Mouse (Mus musculus) embryonic fibroblast, embryonic 13.5 days (primary cell): ENCODE measurements around the gene Fam213a.

Source experiments
- CTCF ChIP-seq: IDR thresholded peaks from 2 replicates; pipeline ENCODE4 v1.5.1; 2011; ENCODE audit warnings: mild to moderate bottlenecking, control low read depth, low read length, moderate library complexity, borderline replicate concordance; ENCODE audit not compliant: insufficient read depth
- POLR2A ChIP-seq: IDR thresholded peaks from 2 replicates; pipeline ENCODE4 v1.6.1; 2011; ENCODE audit warnings: low read depth, mild to moderate bottlenecking, control low read depth, low read length, moderate library complexity

GRCm38 (mm10) chr14:40988780-40989179, 24.8 kb downstream of the Fam213a start:
- TF ChIP-seq CTCF (no peak), POLR2A (no peak)
